Mouse (Mus musculus) MEL (cell line): Measurements from ENCODE around the gene Tmem8b. TPM values are rescaled to one million over a fixed set of nuclear protein-coding genes. Genes with fewer than 3 reads are reported as not detected.
A peak's percentile ranks its signal among the peaks of the same experiment; 100 is the strongest.

Experiments used
- DNase-seq: peaks from one replicate; pipeline ENCODE4 v3.0.0; 2011; ENCODE audit warnings: low read depth, low spot score
- H3K27ac ChIP-seq: 2 replicates; pipeline ENCODE4 v1.5.1; 2012; ENCODE audit warnings: low read depth, mild to moderate bottlenecking, control low read depth, low read length, moderate library complexity; ENCODE audit not compliant: control insufficient read depth
- H3K27me3 ChIP-seq, 2 experiments: fragments of 150-350 bp in 1 of 2; sonication (generic) in 1 of 2; 2 replicates each; pipeline ENCODE4 v1.6.1; 2012; ENCODE audit warnings: low read length in 2 of 2, mild to moderate bottlenecking in 2 of 2, improper control_type of control experiment in 1 of 2, moderate library complexity in 1 of 2; ENCODE audit not compliant: insufficient read depth in 2 of 2, control insufficient read depth in 1 of 2
- H3K36me3 ChIP-seq, 2 experiments: 2 replicates each; pipeline ENCODE4 v1.6.1; 2012 to 2014; ENCODE audit warnings: low read length in 2 of 2, improper control_type of control experiment in 1 of 2, inconsistent platforms in 1 of 2, mild to moderate bottlenecking in 1 of 2; ENCODE audit not compliant: insufficient read depth in 2 of 2, control insufficient read depth in 1 of 2
- H3K4me1 ChIP-seq, 2 experiments: fragments of 150-350 bp in 1 of 2; sonication (generic) in 1 of 2; 2 replicates each; pipeline ENCODE4 v1.6.1; 2012; ENCODE audit warnings: low read length in 2 of 2, improper control_type of control experiment in 1 of 2, mild to moderate bottlenecking in 1 of 2; ENCODE audit not compliant: insufficient read depth in 2 of 2, control insufficient read depth in 1 of 2
- H3K4me3 ChIP-seq, 2 experiments: fragments of 150-350 bp in 1 of 2; sonication (generic) in 1 of 2; 2 replicates each; pipeline ENCODE4 v1.5.1; 2012; ENCODE audit warnings: low read depth in 2 of 2, low read length in 2 of 2, mild to moderate bottlenecking in 2 of 2, moderate library complexity in 2 of 2, control low read depth in 1 of 2, improper control_type of control experiment in 1 of 2; ENCODE audit not compliant: control insufficient read depth in 1 of 2, insufficient read depth in 1 of 2
- H3K79me2 ChIP-seq: 2 replicates; pipeline ENCODE4 v1.6.1; 2012; ENCODE audit warnings: mild to moderate bottlenecking, low read length, moderate library complexity; ENCODE audit not compliant: control insufficient read depth, poor library complexity, insufficient read depth
- H3K9ac ChIP-seq: 2 replicates; pipeline ENCODE4 v1.6.1; 2012; ENCODE audit warnings: low read depth, mild to moderate bottlenecking, control low read depth, low read length, moderate library complexity; ENCODE audit not compliant: control insufficient read depth, poor library complexity, severe bottlenecking
- H3K9me3 ChIP-seq: fragments of 150-350 bp; sonication (generic); replicated peaks from 2 replicates; pipeline ENCODE4 v1.6.1; 2012; ENCODE audit warnings: mild to moderate bottlenecking, low read length, improper control_type of control experiment, moderate library complexity; ENCODE audit not compliant: insufficient read depth
- CTCF ChIP-seq, 3 experiments: IDR thresholded peaks in 2 of 3; conservative IDR thresholded peaks in 1 of 3; 2 replicates each; pipeline ENCODE4 v1.5.1; 2011 to 2012; ENCODE audit warnings: low read length in 3 of 3, low read depth in 2 of 3, mild to moderate bottlenecking in 2 of 3, improper control_type of control experiment in 1 of 3, inconsistent platforms in 1 of 3, mixed read lengths in 1 of 3, moderate library complexity in 1 of 3; ENCODE audit not compliant: control insufficient read depth in 1 of 3, insufficient read depth in 1 of 3, poor library complexity in 1 of 3, severe bottlenecking in 1 of 3
- EP300 ChIP-seq, 2 experiments: IDR thresholded peaks; 2 replicates each; pipeline ENCODE4 v1.6.1; 2011; ENCODE audit warnings: improper control_type of control experiment in 2 of 2, low read length in 2 of 2, low read depth in 1 of 2, mild to moderate bottlenecking in 1 of 2
- ETS1 ChIP-seq: IDR thresholded peaks from 2 replicates; pipeline ENCODE4 v1.6.1; 2012; ENCODE audit warnings: low read depth, mild to moderate bottlenecking, inconsistent platforms, low read length, improper control_type of control experiment, moderate library complexity
- GATA1 ChIP-seq: IDR thresholded peaks from 2 replicates; pipeline ENCODE4 v1.6.1; 2011; ENCODE audit warnings: low read depth, low read length, improper control_type of control experiment
- MAZ ChIP-seq: IDR thresholded peaks from 2 replicates; pipeline ENCODE4 v1.6.1; 2012; ENCODE audit warnings: low read depth, mild to moderate bottlenecking, inconsistent platforms, low read length, improper control_type of control experiment
- MYB ChIP-seq: IDR thresholded peaks from 2 replicates; pipeline ENCODE4 v1.6.1; 2011; ENCODE audit warnings: mild to moderate bottlenecking, low read depth, low read length, improper control_type of control experiment
- NRF1 ChIP-seq: IDR thresholded peaks from 2 replicates; pipeline ENCODE4 v1.6.1; 2014; ENCODE audit warnings: low read depth, mild to moderate bottlenecking, inconsistent platforms, low read length, improper control_type of control experiment, moderate library complexity; ENCODE audit not compliant: poor library complexity, insufficient read depth, severe bottlenecking
- POLR2A ChIP-seq, 2 experiments: IDR thresholded peaks; 2 replicates each; pipeline ENCODE4 v1.6.1; 2011 to 2012; ENCODE audit warnings: low read length in 2 of 2, mild to moderate bottlenecking in 2 of 2, control low read depth in 1 of 2, improper control_type of control experiment in 1 of 2, low read depth in 1 of 2, moderate library complexity in 1 of 2; ENCODE audit not compliant: control insufficient read depth in 1 of 2, insufficient read depth in 1 of 2, poor library complexity in 1 of 2
- POLR2AphosphoS2 ChIP-seq: IDR thresholded peaks from 2 replicates; pipeline ENCODE4 v1.6.1; 2011; ENCODE audit warnings: low read length, improper control_type of control experiment
- RAD21 ChIP-seq: IDR thresholded peaks from 2 replicates; pipeline ENCODE4 v1.6.1; 2011; ENCODE audit warnings: mild to moderate bottlenecking, low read depth, low read length, improper control_type of control experiment
- SMC3 ChIP-seq: IDR thresholded peaks from 2 replicates; pipeline ENCODE4 v1.6.1; 2011; ENCODE audit warnings: low read depth, low read length, improper control_type of control experiment
- TAL1 ChIP-seq: IDR thresholded peaks from 2 replicates; pipeline ENCODE4 v1.6.1; 2012; ENCODE audit warnings: mild to moderate bottlenecking, inconsistent platforms, low read length, moderate library complexity, mixed read lengths
- USF1 ChIP-seq: IDR thresholded peaks from 2 replicates; pipeline ENCODE4 v1.6.1; 2014; ENCODE audit warnings: low read depth, mild to moderate bottlenecking, inconsistent platforms, low read length, improper control_type of control experiment, moderate library complexity
- USF2 ChIP-seq, 2 experiments: IDR thresholded peaks; 2 replicates each; pipeline ENCODE4 v1.6.1; 2011 to 2012; ENCODE audit warnings: improper control_type of control experiment in 2 of 2, low read length in 2 of 2, borderline replicate concordance in 1 of 2, inconsistent platforms in 1 of 2, low read depth in 1 of 2, mild to moderate bottlenecking in 1 of 2; ENCODE audit not compliant: insufficient read depth in 1 of 2
- polyA plus RNA-seq, 2 experiments: library from polyadenylated mRNA; stranded (reverse) in 1 of 2; unstranded in 1 of 2; fragments of >175 nt in 1 of 2; fragments of >200 nt in 1 of 2; gene quantifications; 2 replicates each; pipeline versions ENCODE4 v1.2.1 to v1.2.4; 2012; ENCODE audit warnings: low replicate concordance in 2 of 2, low read depth in 1 of 2; ENCODE audit not compliant: insufficient read length in 2 of 2, insufficient read depth in 1 of 2, missing spikeins in 1 of 2
- total RNA-seq: library from RNA; depleted of rRNA; stranded (reverse); fragments of 300-350 nt; gene quantifications from 2 replicates; pipeline ENCODE4 v1.2.3, GENCODE M21; 2012

The Tmem8b gene
- total and polyA plus RNA-seq, 3 experiments, result 0.46 to 3.6 TPM; not detected in 1

- Histone ChIP-seq H3K4me1 (peaks cover 0 to 19% of the 10 kb centered on the region in 2 experiments; a peak in 2 of 4 replicates), H3K36me3 (no peaks in the 10 kb centered on the region), H3K9me3 (no peaks in the 10 kb centered on the region), H3K27me3 (0 out of 4 replicates have a peak, but pooled peaks cover 0 to 2% of the 10 kb centered on the region in 2 experiments), H3K27ac (no peak within 1 kb of the TSS), H3K9ac (no peak within 1 kb of the TSS), H3K79me2 (no peaks in the 10 kb centered on the region), H3K4me3 (no peak within 1 kb of the TSS)
- DNase-seq, result peak; percentile 56
- TF ChIP-seq POLR2A (IDR thresholded peaks at IDR 0.05; ENCODE audit: control insufficient read depth in 1 of 2, insufficient read depth in 1 of 2, low read depth in 1 of 2, low read length in 2 of 2, poor library complexity in 1 of 2) (no peak), MYB (no peak), EP300 (IDR thresholded peaks at IDR 0.05; ENCODE audit: low read depth in 1 of 2, low read length in 2 of 2) (no peak), CTCF (IDR thresholded peaks at IDR 0.05 in 2 of 3, conservative IDR thresholded peaks at IDR 0.05 in 1 of 3; ENCODE audit: control insufficient read depth in 1 of 3, insufficient read depth in 1 of 3, low read depth in 2 of 3, low read length in 3 of 3, poor library complexity in 1 of 3, severe bottlenecking in 1 of 3) (no peak), TAL1 (0 out of 2 replicates have a peak, but pooled peaks have one; percentile 11), RAD21 (no peak)
These were observed 61.2 kb downstream of the Tmem8b start, which contains the start of gene Spaar for GRCm38 (mm10) chr4:43729794-43730550. Spaar (plus strand) TSS chr4:43730034.

DNA sequence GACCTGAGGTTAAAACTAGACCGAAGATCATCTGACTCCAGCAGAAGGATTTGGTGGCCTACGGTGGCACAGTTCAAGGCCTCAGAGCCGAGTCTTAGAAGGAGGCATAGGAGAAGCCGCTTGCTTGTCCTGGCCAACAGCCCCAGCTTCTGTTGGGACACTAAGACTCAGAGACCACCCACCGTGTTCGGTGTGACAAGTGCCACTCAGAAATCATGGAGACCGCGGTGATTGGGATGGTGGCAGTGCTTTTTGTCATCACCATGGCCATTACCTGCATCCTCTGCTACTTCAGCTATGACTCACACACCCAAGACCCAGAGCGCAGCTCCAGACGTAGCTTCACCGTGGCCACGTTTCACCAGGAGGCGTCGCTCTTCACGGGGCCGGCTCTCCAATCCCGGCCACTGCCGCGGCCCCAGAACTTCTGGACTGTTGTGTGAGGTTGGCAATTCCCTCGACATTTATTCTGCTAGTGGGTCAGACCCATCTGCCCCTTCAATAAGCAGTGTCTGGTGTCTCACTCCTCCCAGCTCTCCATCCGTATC, 62.1 kb downstream of the Tmem8b start:
- H3K36me3 ChIP-seq, result no peaks in the 10 kb centered on the region
- no peaks in the 10 kb centered on the region for H3K9me3 ChIP-seq
- H3K79me2 ChIP-seq, result no peaks in the 10 kb centered on the region
- no peak overlapping the region for H3K27ac ChIP-seq
- H3K4me1 ChIP-seq, result peaks cover 0 to 19% of the 10 kb centered on the region in 2 experiments; a peak in 2 of 4 replicates
- no peak overlapping the region for H3K4me3 ChIP-seq
- DNase-seq, result no peak
- H3K27me3 ChIP-seq, result 0 out of 4 replicates have a peak, but pooled peaks cover 0 to 2% of the 10 kb centered on the region in 2 experiments
- TF ChIP-seq MAZ (no peak), SMC3 (no peak), GATA1 (no peak), ETS1 (no peak), NRF1 (no peak), USF1 (no peak), USF2 (IDR thresholded peaks at IDR 0.05; ENCODE audit: borderline replicate concordance in 1 of 2, insufficient read depth in 1 of 2, low read depth in 1 of 2, low read length in 2 of 2) (no peak), POLR2AphosphoS2 (no peak)
- TF ChIP-seq, all 39 proteins: peak for 0
- H3K9ac ChIP-seq, result no peak overlapping the region
